In genomic region chr5:136581625-136582024, GRCm38 (mm10) we compare ENCODE assay signal across 8 mouse cellular contexts. TPM values are rescaled to one million over a fixed set of nuclear protein-coding genes. Genes with fewer than 3 reads are reported as not detected.
A peak's percentile ranks its signal among the peaks of the same experiment; 100 is the strongest.
DNase-seq lines count a peak whose midpoint lies in the region; ATAC-seq and TF ChIP-seq lines count a peak whose summit lies in the region.

No protein-coding gene starts in this region.

- 2% methylated on average over 13 of the region's 13 CpGs for WGBS in heart, embryonic 11.5 days (ENCODE audit: insufficient replicate concordance)
- 2% methylated on average over 13 of the region's 13 CpGs for WGBS in midbrain, embryonic 10.5 days
- WGBS in midbrain, postnatal 0 days: 3% methylated on average over 13 of the region's 13 CpGs
- under 1% methylated on average over 13 of the region's 13 CpGs for WGBS in limb, embryonic 11.5 days
- WGBS in stomach, embryonic 16.5 days: 2% methylated on average over 13 of the region's 13 CpGs

- H3K36me3 ChIP-seq in heart, embryonic 11.5 days (ENCODE audit: control insufficient read depth, insufficient read depth, low read length): no peaks in the 10 kb centered on the region
- no peaks in the 10 kb centered on the region for H3K36me3 ChIP-seq in midbrain, embryonic 10.5 days
- H3K36me3 ChIP-seq in midbrain, postnatal 0 days (ENCODE audit: insufficient read depth, low read length): no peaks in the 10 kb centered on the region
- no peaks in the 10 kb centered on the region for H3K36me3 ChIP-seq in limb, embryonic 11.5 days (ENCODE audit: control insufficient read depth, insufficient read depth, low read length)
- H3K36me3 ChIP-seq in stomach, embryonic 16.5 days (ENCODE audit: control insufficient read depth, insufficient read depth, low read length): no peaks in the 10 kb centered on the region

- no peak for ATAC-seq in heart, embryonic 11.5 days (replicated peaks; ENCODE audit: insufficient number of reproducible peaks, low FRiP score, low TSS enrichment)
- ATAC-seq in midbrain, postnatal 0 days (ENCODE audit: low FRiP score): no peak
- ATAC-seq in limb, embryonic 11.5 days (ENCODE audit: insufficient number of reproducible peaks, low FRiP score, low TSS enrichment, low read depth): no peak
- no peak for ATAC-seq in stomach, embryonic 16.5 days (ENCODE audit: insufficient read depth, low FRiP score)

- peak overlapping the region; percentile 15; the same call in 1 of the 2 replicates for H3K4me3 ChIP-seq in heart, embryonic 11.5 days (ENCODE audit: low read depth, low read length)
- H3K4me3 ChIP-seq in midbrain, embryonic 10.5 days: peak overlapping the region; percentile 34
- H3K4me3 ChIP-seq in midbrain, postnatal 0 days (ENCODE audit: low read depth, low read length): no peak overlapping the region
- H3K4me3 ChIP-seq in limb, embryonic 11.5 days (ENCODE audit: low read depth, low read length): no peak overlapping the region
- H3K4me3 ChIP-seq in stomach, embryonic 16.5 days (replicated peaks; ENCODE audit: low read length): no peak overlapping the region; the same call in 1 of the 2 replicates

- no peak overlapping the region for H3K9ac ChIP-seq in heart, embryonic 11.5 days (ENCODE audit: low read depth, low read length)
- no peak overlapping the region for H3K9ac ChIP-seq in midbrain, postnatal 0 days (replicated peaks; ENCODE audit: low read length, poor library complexity, severe bottlenecking)
- no peak overlapping the region for H3K9ac ChIP-seq in limb, embryonic 11.5 days (ENCODE audit: low read length)
- no peak overlapping the region for H3K9ac ChIP-seq in stomach, embryonic 16.5 days (ENCODE audit: low read length)

- no peak overlapping the region for H3K27ac ChIP-seq in heart, embryonic 11.5 days (ENCODE audit: low read depth, low read length)
- H3K27ac ChIP-seq in midbrain, embryonic 10.5 days (replicated peaks): no peak overlapping the region
- H3K27ac ChIP-seq in midbrain, postnatal 0 days (ENCODE audit: low read depth, low read length): no peak overlapping the region
- H3K27ac ChIP-seq in limb, embryonic 11.5 days (replicated peaks; ENCODE audit: low read depth, low read length): no peak overlapping the region
- H3K27ac ChIP-seq in stomach, embryonic 16.5 days (ENCODE audit: low read length): no peak overlapping the region

- H3K9me3 ChIP-seq in heart, embryonic 11.5 days (replicated peaks; ENCODE audit: control insufficient read depth, low read length): no peaks in the 10 kb centered on the region
- peaks cover 5% of the 10 kb centered on the region for H3K9me3 ChIP-seq in midbrain, embryonic 10.5 days (replicated peaks)
- no peaks in the 10 kb centered on the region for H3K9me3 ChIP-seq in midbrain, postnatal 0 days (ENCODE audit: low read length)
- peaks cover 2% of the 10 kb centered on the region; the same call in 1 of the 2 replicates for H3K9me3 ChIP-seq in limb, embryonic 11.5 days (ENCODE audit: control insufficient read depth, low read length)
- no peaks in the 10 kb centered on the region for H3K9me3 ChIP-seq in stomach, embryonic 16.5 days (replicated peaks; ENCODE audit: control insufficient read depth, low read length)

- no peaks in the 10 kb centered on the region for H3K4me1 ChIP-seq in heart, embryonic 11.5 days (ENCODE audit: control insufficient read depth, insufficient read depth, low read length)
- peaks cover 14% of the 10 kb centered on the region for H3K4me1 ChIP-seq in midbrain, embryonic 10.5 days
- no peaks in the 10 kb centered on the region for H3K4me1 ChIP-seq in midbrain, postnatal 0 days (ENCODE audit: insufficient read depth, low read length)
- peaks cover 2% of the 10 kb centered on the region; the same call in 1 of the 2 replicates for H3K4me1 ChIP-seq in limb, embryonic 11.5 days (ENCODE audit: control insufficient read depth, insufficient read depth, low read length)
- peaks cover 7% of the 10 kb centered on the region for H3K4me1 ChIP-seq in stomach, embryonic 16.5 days (ENCODE audit: control insufficient read depth, insufficient read depth, low read length)

- peaks cover 31% of the 10 kb centered on the region for H3K27me3 ChIP-seq in heart, embryonic 11.5 days (ENCODE audit: control insufficient read depth, insufficient read depth, low read length)
- peaks cover 46% of the 10 kb centered on the region for H3K27me3 ChIP-seq in midbrain, embryonic 10.5 days (ENCODE audit: low read depth, poor library complexity, severe bottlenecking)
- H3K27me3 ChIP-seq in midbrain, postnatal 0 days (ENCODE audit: insufficient read depth, low read length): peaks cover 10% of the 10 kb centered on the region
- peaks cover 8% of the 10 kb centered on the region for H3K27me3 ChIP-seq in limb, embryonic 11.5 days (ENCODE audit: control insufficient read depth, insufficient read depth, low read length)
- H3K27me3 ChIP-seq in stomach, embryonic 16.5 days (ENCODE audit: control insufficient read depth, insufficient read depth, low read length): peaks cover 11% of the 10 kb centered on the region; the same call in 1 of the 2 replicates

- H3K4me2 ChIP-seq in heart, embryonic 11.5 days: peak overlapping the region; percentile 59
- H3K4me2 ChIP-seq in midbrain, postnatal 0 days (ENCODE audit: low read depth, low read length, poor library complexity, severe bottlenecking): no peak overlapping the region; the same call in 1 of the 2 replicates
- peak overlapping the region; percentile 22; the same call in 1 of the 2 replicates for H3K4me2 ChIP-seq in limb, embryonic 11.5 days (ENCODE audit: low read depth, severe bottlenecking)
- H3K4me2 ChIP-seq in stomach, embryonic 16.5 days (ENCODE audit: low read depth, low read length): peak overlapping the region; percentile 23; the same call in 1 of the 2 replicates

- DNase-seq in heart, adult 18-20 months: no peak
- no peak for DNase-seq in midbrain, embryonic 10.5 days (ENCODE audit: low spot score)
- no peak for DNase-seq in midbrain, postnatal 0 days (ENCODE audit: low spot score)
- DNase-seq in limb, embryonic 11.5 days (ENCODE audit: low spot score): no peak
- DNase-seq in right cerebral cortex, adult 2 months (ENCODE audit: low spot score in 2 of 2): no peak
- DNase-seq in frontal cortex, postnatal 36 days (ENCODE audit: low spot score in 2 of 2): no peak

- no peak for TF ChIP-seq CTCF in midbrain, postnatal 0 days (IDR thresholded peaks at IDR 0.05)

RNA-seq across cellular contexts. Expression of gene Cux1, which starts 14.3 kb away (rescaled TPM):
- polyA plus RNA-seq in heart, embryonic 11.5 days (2014; fragmentation: Nextera tagmentation; extraction: Ambion mirVana): 67.5 and 71.0 TPM in 2 replicates
- 10 to 100 TPM; 78.7 to 87.5 TPM for total RNA-seq in heart, adult 18-20 months (2021)
- polyA plus RNA-seq in midbrain, embryonic 10.5 days (2016; fragmentation: Nextera tagmentation; extraction: Ambion mirVana): 100 and 128 TPM in 2 replicates
- total RNA-seq in midbrain, postnatal 0 days (2014; rRNA removed): 130 and 133 TPM in 2 replicates
- 89.0 and 97.9 TPM in 2 replicates for polyA plus RNA-seq in midbrain, postnatal 0 days (2015; fragmentation: Nextera tagmentation; extraction: Ambion mirVana)
- polyA plus RNA-seq in limb, embryonic 11.5 days (2014; fragmentation: Nextera tagmentation; extraction: Ambion mirVana): 65.6 and 73.6 TPM in 2 replicates
- 76.1 and 77.7 TPM in 2 replicates for polyA plus RNA-seq in stomach, embryonic 16.5 days (2015; fragmentation: Nextera tagmentation; extraction: Ambion mirVana)

Comparison
In these comparisons a context has a peak if more than half of its experiments do, and no peak if none do; other contexts are left out.
1. H3K4me3 ChIP-seq: peak in heart, embryonic 11.5 days (single experiment) and midbrain, embryonic 10.5 days (single experiment); none in midbrain, postnatal 0 days (single experiment), limb, embryonic 11.5 days (single experiment) and stomach, embryonic 16.5 days (single experiment).